In the genomic region with DNA sequence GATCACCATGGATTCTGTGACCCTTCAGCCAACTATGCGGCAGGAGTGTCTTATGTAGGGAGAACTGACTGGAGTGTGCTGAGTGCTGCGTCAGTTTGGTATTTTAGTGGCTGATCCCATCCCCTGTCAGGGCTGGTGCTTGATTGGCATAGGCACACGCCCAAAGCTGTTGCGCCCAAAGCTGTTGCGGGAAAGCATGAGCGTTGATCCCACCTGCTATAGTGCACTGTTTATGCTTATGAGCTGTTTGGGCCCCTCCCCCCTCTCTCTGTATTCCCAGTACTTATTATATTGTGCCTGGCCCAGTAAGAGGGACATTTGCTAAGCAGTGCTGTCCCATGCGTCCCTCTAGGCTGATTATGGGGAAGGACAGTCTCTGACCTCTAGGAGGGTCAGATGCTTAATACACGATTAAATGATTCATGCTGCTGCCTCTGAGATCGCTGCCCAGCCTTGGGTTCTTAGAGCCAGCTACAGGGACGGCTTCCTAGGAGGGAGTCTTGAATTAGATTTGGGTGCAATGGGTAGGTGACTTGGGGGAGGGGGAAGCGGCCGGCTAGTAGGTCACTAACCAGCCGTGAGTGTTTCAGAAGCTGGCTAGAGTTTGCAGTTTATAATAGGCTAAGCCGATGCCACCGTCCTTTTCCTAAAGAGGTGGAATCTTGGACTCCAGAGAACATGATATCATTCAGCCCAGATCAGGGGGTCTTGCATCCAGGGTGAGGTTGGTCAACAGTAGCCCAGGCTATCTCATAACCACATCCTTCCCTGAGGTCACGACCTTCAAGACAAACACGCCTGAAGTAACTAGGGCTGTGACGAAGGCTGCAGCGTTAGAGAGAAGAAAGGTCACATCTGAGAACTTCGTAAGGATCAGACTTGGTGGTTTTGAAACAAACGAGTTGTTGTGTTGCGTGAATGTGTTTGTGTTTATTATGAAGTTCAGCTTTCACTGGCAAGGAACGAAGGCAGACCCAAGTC, we compare ENCODE assay signal across 9 mouse cellular contexts. TPM values are rescaled to one million over a fixed set of nuclear protein-coding genes. Genes with fewer than 3 reads are reported as not detected.
A peak's percentile ranks its signal among the peaks of the same experiment; 100 is the strongest.
DNase-seq lines count a peak whose midpoint lies in the region; ATAC-seq and TF ChIP-seq lines count a peak whose summit lies in the region.
"Had no signal": no experiment of that assay in that cellular context is flagged by ENCODE, and none has a peak within 500 bp of the region (broad histone marks: within the 10 kb centered on the region; RNA-seq: fewer than 3 reads in every experiment).

No protein-coding gene starts in this region.

- TF ChIP-seq POLR2A in bone marrow, adult 2 months (IDR thresholded peaks at IDR 0.05; ENCODE audit: borderline replicate concordance, control insufficient read depth, low read depth, low read length) = no peak

- H3K4me1 ChIP-seq in limb, embryonic 12.5 days (replicated peaks) = peaks cover 90% of the 10 kb centered on the region
- peaks cover 91% of the 10 kb centered on the region for H3K4me1 ChIP-seq in limb, embryonic 10.5 days
- peaks cover 6% of the 10 kb centered on the region for H3K4me1 ChIP-seq in bone marrow, adult 2 months (ENCODE audit: control insufficient read depth, insufficient read depth, low read length)
- H3K4me1 ChIP-seq in hindbrain, embryonic 11.5 days (replicated peaks; ENCODE audit: control insufficient read depth, insufficient read depth, low read length) = peaks cover 32% of the 10 kb centered on the region

- no peak overlapping the region for H3K4me2 ChIP-seq in limb, embryonic 12.5 days
- H3K4me2 ChIP-seq in hindbrain, embryonic 11.5 days (replicated peaks; ENCODE audit: low read depth, low read length) = no peak overlapping the region

- DNase-seq in limb, embryonic 10.5 days (ENCODE audit: low spot score) = no peak
- DNase-seq in hindbrain, embryonic 11.5 days (ENCODE audit: low spot score) = peak; percentile 40
- DNase-seq in frontal cortex, adult 2 months (ENCODE audit: extremely low spot score in 1 of 2, low spot score in 1 of 2) = no peak
- no peak for DNase-seq in layer of hippocampus, postnatal 10 days (ENCODE audit: low spot score in 2 of 2)

- H3K27me3 ChIP-seq in limb, embryonic 12.5 days = no peaks in the 10 kb centered on the region
- no peaks in the 10 kb centered on the region for H3K27me3 ChIP-seq in limb, embryonic 10.5 days (ENCODE audit: low read depth, poor library complexity, severe bottlenecking)
- H3K27me3 ChIP-seq in hindbrain, embryonic 11.5 days (ENCODE audit: control insufficient read depth, insufficient read depth, low read length) = no peaks in the 10 kb centered on the region

- H3K4me3 ChIP-seq in limb, embryonic 12.5 days (replicated peaks) = no peak overlapping the region
- no peak overlapping the region for H3K4me3 ChIP-seq in limb, embryonic 10.5 days
- H3K4me3 ChIP-seq in bone marrow, adult 2 months (replicated peaks; ENCODE audit: control insufficient read depth, low read depth, low read length) = no peak overlapping the region
- no peak overlapping the region for H3K4me3 ChIP-seq in hindbrain, embryonic 11.5 days (ENCODE audit: low read depth, low read length)
- H3K4me3 ChIP-seq: myocyte had no signal

- 69% methylated on average over 23 of the region's 23 CpGs for WGBS in limb, embryonic 12.5 days
- 75% methylated on average over 23 of the region's 23 CpGs for WGBS in limb, embryonic 10.5 days
- 55% methylated on average over 23 of the region's 23 CpGs for WGBS in bone marrow, adult 2 months
- 60% methylated on average over 23 of the region's 23 CpGs for WGBS in hindbrain, embryonic 11.5 days

- TF ChIP-seq CTCF in bone marrow, adult 2 months (IDR thresholded peaks at IDR 0.05; ENCODE audit: control insufficient read depth, insufficient read depth, low read length) = no peak

- ATAC-seq in limb, embryonic 12.5 days (ENCODE audit: insufficient number of reproducible peaks, insufficient read depth, low FRiP score, low TSS enrichment, low read depth) = peak; percentile 15; the same call in 1 of the 2 replicates
- ATAC-seq in hindbrain, embryonic 11.5 days (ENCODE audit: low FRiP score) = peak; percentile 41
- peak; percentile 39; the same call in 1 of the 2 replicates for ATAC-seq in monocyte, adult 5-6 weeks (replicated peaks; ENCODE audit: insufficient number of reproducible peaks, low FRiP score, low TSS enrichment, poor library complexity, severe bottlenecking)
- no peak for ATAC-seq in erythroblast, adult 5-6 weeks (replicated peaks; ENCODE audit: low FRiP score, poor library complexity, severe bottlenecking)

- H3K9me3 ChIP-seq in limb, embryonic 12.5 days = no peaks in the 10 kb centered on the region
- no peaks in the 10 kb centered on the region for H3K9me3 ChIP-seq in limb, embryonic 10.5 days (replicated peaks)
- H3K9me3 ChIP-seq in hindbrain, embryonic 11.5 days (ENCODE audit: control insufficient read depth, low read length) = no peaks in the 10 kb centered on the region

- H3K36me3 ChIP-seq in limb, embryonic 12.5 days = peaks cover 20% of the 10 kb centered on the region
- peaks cover 40% of the 10 kb centered on the region for H3K36me3 ChIP-seq in limb, embryonic 10.5 days
- no peaks in the 10 kb centered on the region for H3K36me3 ChIP-seq in hindbrain, embryonic 11.5 days (ENCODE audit: control insufficient read depth, insufficient read depth, low read length)

- peak overlapping the region; percentile 45; the same call in 1 of the 2 replicates for H3K27ac ChIP-seq in limb, embryonic 12.5 days
- no peak overlapping the region for H3K27ac ChIP-seq in limb, embryonic 10.5 days
- 0 out of 2 replicates have a peak overlapping the region, but pooled peaks have one; percentile 0 for H3K27ac ChIP-seq in bone marrow, adult 2 months (ENCODE audit: control insufficient read depth, insufficient read depth, low read depth, low read length, poor library complexity)
- 0 out of 2 replicates have a peak overlapping the region, but pooled peaks have one; percentile 11 for H3K27ac ChIP-seq in hindbrain, embryonic 11.5 days (ENCODE audit: low read depth, low read length)

- no peak overlapping the region for H3K9ac ChIP-seq in limb, embryonic 12.5 days (replicated peaks)
- no peak overlapping the region for H3K9ac ChIP-seq in hindbrain, embryonic 11.5 days (ENCODE audit: low read depth, low read length)

RNA-seq across cellular contexts. Expression of gene Anp32a, which starts 25.7 kb away (rescaled TPM):
- polyA plus RNA-seq in limb, embryonic 12.5 days (2016; fragmentation: Nextera tagmentation; extraction: Ambion mirVana) = 231 and 240 TPM in 2 replicates
- polyA plus RNA-seq in limb, embryonic 10.5 days (2016; fragmentation: Nextera tagmentation; extraction: Ambion mirVana) = 240 and 246 TPM in 2 replicates
- 781 and 1,032 TPM in 2 replicates for polyA plus RNA-seq in bone marrow, adult 2 months (2011; ENCODE audit: insufficient read depth, insufficient read length, low replicate concordance, missing spikeins)
- 220 and 221 TPM in 2 replicates for polyA plus RNA-seq in hindbrain, embryonic 11.5 days (2014; fragmentation: Nextera tagmentation; extraction: Ambion mirVana)
- total RNA-seq in monocyte, adult 5-6 weeks (2017) = 648 to 883 TPM (median 742 TPM) in 3 replicates
- 608 and 638 TPM in 2 replicates for polyA plus RNA-seq in frontal cortex, adult 2 months (2012; rRNA removed)
- total RNA-seq in layer of hippocampus, postnatal 10 days (2021) = 100 to 1,000 TPM; 224 to 231 TPM
- 71.1 and 137 TPM in 2 replicates for total RNA-seq in erythroblast, adult 5-6 weeks (2015; ENCODE audit: low replicate concordance)
- 126 and 136 TPM in 2 replicates for total RNA-seq in erythroblast, adult 5-6 weeks (2017; ENCODE audit: low replicate concordance)
